Mouse (Mus musculus): ENCODE measurements around the gene Gm5725.
"Not testable (repeated sequence)": the region's sequence is repeated elsewhere in the genome, so short reads cannot be mapped to it uniquely, and the experiment has no call there.

The Gm5725 gene

GRCm38 (mm10) chr7:21844167-21844566, at the start of gene Gm5725:
Gene Gm5725 (minus strand): TSS chr7:21844267.
- not testable (repeated sequence) for DNase-seq (ENCODE audit: low spot score)

GRCm38 (mm10) chr7:21832051-21832450, 12.0 kb downstream of the Gm5725 start, which contains the start of gene Vmn1r135:
Gene Vmn1r135 (plus strand): TSS chr7:21832351.
- not testable (repeated sequence) for DNase-seq (ENCODE audit: low spot score)

GRCm38 (mm10) chr7:21796628-21797027, 47.4 kb downstream of the Gm5725 start, which contains the start of gene Gm4177:
Gene Gm4177 (minus strand): TSS chr7:21796728.
- DNase-seq (ENCODE audit: low spot score): not testable (repeated sequence)
